Mouse (Mus musculus) limb, embryonic 13.5 days (tissue): ENCODE data around the gene Esf1. TPM values are rescaled to one million over a fixed set of nuclear protein-coding genes. Genes with fewer than 3 reads are reported as not detected.
"Not testable (repeated sequence)": the region's sequence is repeated elsewhere in the genome, so short reads cannot be mapped to it uniquely, and the experiment has no call there.

ENCODE experiments used
- ATAC-seq: fragments of 200-750 bp; cut with Nextera tagmentation; 2 replicates; pipeline ENCODE4 v1.8.0; 2017; ENCODE audit warnings: low read depth, moderate number of reproducible peaks, moderate TSS enrichment; ENCODE audit not compliant: low FRiP score
- H3K27ac ChIP-seq: fragments of 300-500 bp; sonication (generic); 2 replicates; pipeline ENCODE4 v1.5.1; 2015; ENCODE audit warnings: inconsistent platforms, mild to moderate bottlenecking, moderate library complexity
- H3K27me3 ChIP-seq: fragments of 300-500 bp; sonication (generic); 2 replicates; pipeline ENCODE4 v1.6.1; 2015; ENCODE audit warnings: mild to moderate bottlenecking, inconsistent platforms
- H3K36me3 ChIP-seq: fragments of 300-500 bp; sonication (generic); 2 replicates; pipeline ENCODE4 v1.6.1; 2015; ENCODE audit warnings: inconsistent platforms, mild to moderate bottlenecking, moderate library complexity
- H3K4me1 ChIP-seq: fragments of 300-500 bp; sonication (generic); 2 replicates; pipeline ENCODE4 v1.6.1; 2015; ENCODE audit warnings: inconsistent platforms
- H3K4me2 ChIP-seq: fragments of 300-500 bp; sonication (generic); replicated peaks from 2 replicates; pipeline ENCODE4 v1.6.1; 2015; ENCODE audit warnings: inconsistent platforms, mild to moderate bottlenecking, moderate library complexity
- H3K4me3 ChIP-seq: fragments of 300-500 bp; sonication (generic); 2 replicates; pipeline ENCODE4 v1.5.1; 2015; ENCODE audit warnings: moderate library complexity, mild to moderate bottlenecking, inconsistent platforms
- H3K9ac ChIP-seq: fragments of 300-500 bp; sonication (generic); 2 replicates; pipeline ENCODE4 v1.6.1; 2015; ENCODE audit warnings: mild to moderate bottlenecking, inconsistent platforms
- H3K9me3 ChIP-seq: fragments of 300-500 bp; sonication (generic); 2 replicates; pipeline ENCODE4 v1.6.1; 2016; ENCODE audit warnings: inconsistent platforms
- WGBS: fragments of 180-500 bp; shearing (Covaris S2); methylation state at CpG from one replicate; pipeline ENCODE4 v1.1.7; 2015; 5-methylcytosine and 5-hydroxymethylcytosine counted together
- polyA plus RNA-seq: library from polyadenylated mRNA; unstranded; fragments of >200 nt; fragmentation: Nextera tagmentation; extraction: Ambion mirVana; gene quantifications from 2 replicates; pipeline ENCODE4 v1.2.1, GENCODE M21; 2015

Gene Esf1
- 27.3 and 30.3 TPM in 2 replicates for polyA plus RNA-seq

- Histone ChIP-seq H3K4me2 (peak within 1 kb of the TSS; percentile 88), H3K27me3 (no peaks in the 10 kb centered on the region), H3K36me3 (peaks cover 23% of the 10 kb centered on the region), H3K9ac (peak within 1 kb of the TSS; percentile 90), H3K27ac (peak within 1 kb of the TSS; percentile 77; the same call in 1 of the 2 replicates), H3K4me3 (peak within 1 kb of the TSS; percentile 90), H3K9me3 (no peaks in the 10 kb centered on the region), H3K4me1 (peaks cover 20% of the 10 kb centered on the region)
- whole genome bisulfite sequencing: under 1% methylated on average over 43 of the region's 43 CpGs
- peak; percentile 99 for ATAC-seq
Observed at GRCm38 (mm10) chr2:140170127-140170802, at the start of gene Esf1, which contains the start of gene Ndufaf5. Gene Esf1 (minus strand): TSS chr2:140170564. Gene Ndufaf5 (plus strand): TSS chr2:140170649.

GRCm38 (mm10) chr2:140215965-140216364, 45.6 kb upstream of the Esf1 start:
- H3K36me3 ChIP-seq: no peaks in the 10 kb centered on the region
- H3K27me3 ChIP-seq: no peaks in the 10 kb centered on the region
- WGBS: 66% methylated on average over 1 of the region's 1 CpGs
- peak; percentile 63; the same call in 1 of the 2 replicates for ATAC-seq
- H3K9me3 ChIP-seq: no peaks in the 10 kb centered on the region
- no peak overlapping the region for H3K4me2 ChIP-seq
- H3K9ac ChIP-seq: no peak overlapping the region
- H3K4me1 ChIP-seq: peaks cover 4% of the 10 kb centered on the region
- H3K27ac ChIP-seq: no peak overlapping the region
- no peak overlapping the region for H3K4me3 ChIP-seq

GRCm38 (mm10) chr2:140215415-140215814, 45.1 kb upstream of the Esf1 start:
- peaks cover 4% of the 10 kb centered on the region for H3K4me1 ChIP-seq
- H3K36me3 ChIP-seq: no peaks in the 10 kb centered on the region
- 54% methylated on average over 2 of the region's 2 CpGs for WGBS
- 0 out of 2 replicates have a peak, but pooled peaks have one; percentile 25 for ATAC-seq
- H3K4me2 ChIP-seq: no peak overlapping the region
- no peaks in the 10 kb centered on the region for H3K9me3 ChIP-seq
- no peaks in the 10 kb centered on the region for H3K27me3 ChIP-seq
- no peak overlapping the region for H3K27ac ChIP-seq
- H3K9ac ChIP-seq: no peak overlapping the region
- no peak overlapping the region for H3K4me3 ChIP-seq

- H3K27ac ChIP-seq: no peak overlapping the region
- no peak overlapping the region for H3K9ac ChIP-seq
- no peaks in the 10 kb centered on the region for H3K9me3 ChIP-seq
- H3K4me2 ChIP-seq: no peak overlapping the region
- H3K4me3 ChIP-seq: no peak overlapping the region
- 90% methylated on average over 4 of the region's 4 CpGs for WGBS
- no peaks in the 10 kb centered on the region for H3K36me3 ChIP-seq
- ATAC-seq: no peak
- no peaks in the 10 kb centered on the region for H3K27me3 ChIP-seq
- H3K4me1 ChIP-seq: peaks cover 4% of the 10 kb centered on the region
Observed at GRCm38 (mm10) chr2:140214519-140215027, 44.2 kb upstream of the Esf1 start.

GRCm38 (mm10) chr2:140203756-140204155, 33.4 kb upstream of the Esf1 start:
- H3K4me3 ChIP-seq: no peak overlapping the region
- WGBS: 94% methylated on average over 7 of the region's 7 CpGs
- H3K9ac ChIP-seq: no peak overlapping the region

GRCm38 (mm10) chr2:140202573-140202972, 32.2 kb upstream of the Esf1 start:
- Histone ChIP-seq H3K27me3 (no peaks in the 10 kb centered on the region), H3K27ac (no peak overlapping the region), H3K9ac (no peak overlapping the region), H3K9me3 (no peaks in the 10 kb centered on the region), H3K36me3 (peaks cover 64% of the 10 kb centered on the region), H3K4me2 (no peak overlapping the region), H3K4me3 (no peak overlapping the region), H3K4me1 (no peaks in the 10 kb centered on the region)
- WGBS: 88% methylated on average over 5 of the region's 5 CpGs
- no peak for ATAC-seq

More at GRCm38 (mm10) chr2:140203756-140204155, 33.4 kb upstream of the Esf1 start:
- Histone ChIP-seq H3K27ac (no peak overlapping the region), H3K27me3 (no peaks in the 10 kb centered on the region), H3K36me3 (peaks cover 60% of the 10 kb centered on the region), H3K9me3 (no peaks in the 10 kb centered on the region), H3K4me1 (no peaks in the 10 kb centered on the region), H3K4me2 (no peak overlapping the region)
- no peak for ATAC-seq

GRCm38 (mm10) chr2:140200713-140201112, 30.3 kb upstream of the Esf1 start:
- WGBS: 66% methylated on average over 2 of the region's 2 CpGs
- H3K36me3 ChIP-seq: peaks cover 58% of the 10 kb centered on the region

GRCm38 (mm10) chr2:140185685-140186210, 15.4 kb upstream of the Esf1 start:
- not testable (repeated sequence) for H3K9me3 ChIP-seq, ATAC-seq, H3K27me3 ChIP-seq, H3K4me1 ChIP-seq, H3K9ac ChIP-seq, H3K27ac ChIP-seq, H3K4me2 ChIP-seq, H3K4me3 ChIP-seq
- H3K36me3 ChIP-seq: peaks cover 46% of the 10 kb centered on the region
- WGBS: 92% methylated on average over 3 of the region's 3 CpGs

More at GRCm38 (mm10) chr2:140200713-140201112, 30.3 kb upstream of the Esf1 start:
- Histone ChIP-seq H3K27me3 (no peaks in the 10 kb centered on the region), H3K9me3 (no peaks in the 10 kb centered on the region), H3K4me1 (no peaks in the 10 kb centered on the region), H3K9ac (no peak overlapping the region), H3K4me2 (no peak overlapping the region), H3K4me3 (no peak overlapping the region), H3K27ac (no peak overlapping the region)
- no peak for ATAC-seq

- Histone ChIP-seq H3K4me3 (peak overlapping the region; percentile 90), H3K9me3 (no peaks in the 10 kb centered on the region), H3K9ac (peak overlapping the region; percentile 90), H3K36me3 (peaks cover 22% of the 10 kb centered on the region), H3K4me2 (peak overlapping the region; percentile 88), H3K27ac (peak overlapping the region; percentile 77; the same call in 1 of the 2 replicates), H3K27me3 (no peaks in the 10 kb centered on the region), H3K4me1 (peaks cover 20% of the 10 kb centered on the region)
- ATAC-seq: peak; percentile 95
- WGBS: 9% methylated on average over 28 of the region's 28 CpGs
Observed at GRCm38 (mm10) chr2:140170803-140171553, 614 bp upstream of the Esf1 start.

- ATAC-seq: no peak
- Histone ChIP-seq H3K27me3 (no peaks in the 10 kb centered on the region), H3K27ac (no peak overlapping the region), H3K9me3 (no peaks in the 10 kb centered on the region), H3K4me1 (peaks cover 20% of the 10 kb centered on the region), H3K9ac (no peak overlapping the region), H3K4me2 (peak overlapping the region; percentile 88), H3K4me3 (no peak overlapping the region), H3K36me3 (peaks cover 29% of the 10 kb centered on the region)
- WGBS: 74% methylated on average over 1 of the region's 1 CpGs
Observed at GRCm38 (mm10) chr2:140169057-140169456, 1.3 kb downstream of the Esf1 start.

GRCm38 (mm10) chr2:140163351-140163854, 7.0 kb downstream of the Esf1 start:
- Histone ChIP-seq H3K9ac (no peak overlapping the region), H3K27me3 (no peaks in the 10 kb centered on the region), H3K9me3 (no peaks in the 10 kb centered on the region), H3K27ac (no peak overlapping the region), H3K4me1 (no peaks in the 10 kb centered on the region), H3K4me2 (no peak overlapping the region), H3K36me3 (peaks cover 43% of the 10 kb centered on the region), H3K4me3 (no peak overlapping the region)
- 92% methylated on average over 5 of the region's 5 CpGs for WGBS
- ATAC-seq: no peak
